Mouse (Mus musculus) frontal cortex, postnatal 14 days (tissue): Measurements from ENCODE around the gene Alg14.

Experiments used
- DNase-seq, 2 experiments: peaks; one replicate each; pipeline ENCODE4 v3.0.0; 2022; ENCODE audit warnings: low spot score in 2 of 2

The Alg14 gene

DNA sequence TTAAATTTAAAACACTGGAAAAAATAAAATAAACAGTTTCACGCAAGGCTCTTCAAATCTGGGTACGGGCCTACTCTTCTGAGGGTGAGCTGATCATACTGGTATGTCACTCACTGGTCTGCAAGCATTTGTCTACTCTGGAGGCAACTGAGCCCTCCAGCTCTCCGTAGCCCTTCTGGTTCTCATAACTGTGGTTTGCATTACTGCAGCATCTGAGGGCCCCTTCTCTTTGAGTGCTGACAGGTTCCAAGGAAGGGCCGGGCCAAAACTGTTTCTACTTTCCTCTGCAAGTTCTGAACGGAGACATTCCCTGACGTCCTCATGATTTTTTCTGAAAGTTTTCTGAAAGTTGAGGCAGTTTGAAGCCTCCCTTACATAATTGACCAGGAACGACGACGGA, 115.8 kb downstream of the Alg14 start:
- no peak for DNase-seq

DNA sequence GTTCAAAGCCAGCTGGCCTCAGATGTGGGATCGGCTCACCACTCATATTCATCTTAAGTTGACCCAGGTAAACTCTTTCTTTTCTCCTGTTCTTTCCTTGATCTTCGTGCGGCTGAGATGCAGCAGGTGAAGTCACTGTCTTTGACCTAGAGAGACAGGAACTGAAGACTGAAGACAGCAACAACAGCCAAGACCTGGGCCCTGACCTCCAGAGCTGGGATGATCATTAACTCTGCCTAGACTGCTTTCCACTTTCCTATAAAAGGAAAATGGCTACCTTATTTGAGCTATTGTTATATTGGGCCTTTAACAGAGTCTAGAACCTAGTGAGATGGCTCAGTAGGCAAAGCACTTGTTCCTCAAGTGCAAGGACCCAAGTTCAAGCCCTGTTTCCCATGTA, 116.8 kb downstream of the Alg14 start:
- no peak for DNase-seq

DNA sequence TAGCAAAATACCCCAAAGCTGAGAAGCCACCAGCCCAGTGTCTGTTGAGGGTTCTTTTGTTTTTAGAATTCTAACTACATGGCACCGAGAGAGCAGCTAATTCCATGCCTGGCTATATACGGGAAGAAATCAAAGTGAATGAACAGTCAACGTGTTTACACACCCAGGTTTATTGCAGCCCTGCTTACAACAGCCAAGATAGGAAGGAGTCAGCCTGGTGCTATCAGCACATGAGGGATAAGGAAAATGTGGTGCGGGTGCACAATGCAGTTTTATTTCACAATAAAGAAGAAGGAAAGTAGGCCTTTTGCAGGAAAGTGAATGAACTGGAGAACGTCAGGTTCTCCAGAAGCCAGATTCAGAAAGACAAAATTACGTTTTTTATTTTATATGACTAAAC, 119.9 kb downstream of the Alg14 start:
- no peak for DNase-seq
